8 mouse cellular contexts compared by ENCODE assay signal in the genomic region with DNA sequence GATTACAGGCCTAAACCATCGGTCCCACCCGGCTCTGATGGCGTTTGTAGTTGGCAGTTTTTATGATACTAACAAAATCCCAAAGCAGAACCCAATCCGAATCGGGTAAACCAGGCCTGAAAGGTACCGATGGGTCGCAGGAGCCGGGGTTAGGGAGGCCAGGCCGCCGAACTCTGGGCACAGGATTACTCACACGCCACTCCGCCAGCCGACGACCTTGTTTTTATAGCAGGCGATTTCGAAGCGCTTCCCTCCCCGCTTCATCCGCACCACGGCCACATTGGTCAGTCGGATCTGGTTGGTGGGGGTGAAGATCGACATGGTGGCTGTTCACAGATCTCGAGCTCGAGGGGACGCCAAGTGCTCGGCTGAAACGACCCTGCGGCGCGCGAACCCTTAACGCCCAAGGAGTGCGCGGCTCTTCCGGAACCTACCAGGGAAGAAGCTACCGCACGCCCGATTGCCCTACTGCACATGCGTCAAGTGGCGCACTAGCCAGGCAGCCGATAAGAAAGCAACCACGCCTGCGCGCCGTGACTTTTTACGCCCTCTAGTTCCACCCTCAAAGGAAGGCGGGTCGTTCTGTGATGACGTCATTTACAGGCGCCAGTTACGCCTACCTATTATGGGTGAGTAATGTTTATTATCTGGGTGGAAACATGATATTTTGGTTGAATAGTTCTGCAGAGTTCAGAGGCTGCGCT. TPM values are rescaled to one million over a fixed set of nuclear protein-coding genes. Genes with fewer than 3 reads are reported as not detected.
DNase-seq lines count a peak whose midpoint lies in the region; ATAC-seq and TF ChIP-seq lines count a peak whose summit lies in the region.

A gene (minus strand): TSS at position 514 of the 704 bp plus-strand sequence.
A gene (plus strand): TSS at position 603 of the 704 bp plus-strand sequence.

- peak; percentile 44; the same call in 1 of the 2 replicates for TF ChIP-seq EP300 in lung, postnatal 0 days (IDR thresholded peaks at IDR 0.05)

- H3K36me3 ChIP-seq in hindbrain, embryonic 10.5 days, result peaks cover 39% of the 10 kb centered on the region
- peaks cover 12% of the 10 kb centered on the region; the same call in 1 of the 2 replicates for H3K36me3 ChIP-seq in lung, postnatal 0 days (ENCODE audit: insufficient read depth, low read length)

- H3K9ac ChIP-seq in lung, postnatal 0 days (replicated peaks; ENCODE audit: low read depth), result peak within 1 kb of the TSS; percentile 93

- peak; percentile 99 for DNase-seq in MN1 (ENCODE audit: low spot score)
- peak; percentile 99 for DNase-seq in cerebellum, adult 9-10 months
- peak; percentile 97 for DNase-seq in hindbrain, embryonic 10.5 days (ENCODE audit: low spot score)
- peak; percentile 99 for DNase-seq in layer of hippocampus, adult 9-11 months
- DNase-seq in lung, postnatal 0 days (ENCODE audit: low spot score), result peak; percentile 99
- DNase-seq in ovary, postnatal 14 days (ENCODE audit: low spot score), result peak; percentile 94
- DNase-seq in thymus, postnatal 14 days, result peak; percentile 98

- H3K4me1 ChIP-seq in hindbrain, embryonic 10.5 days (replicated peaks), result peaks cover 23% of the 10 kb centered on the region
- H3K4me1 ChIP-seq in lung, postnatal 0 days (ENCODE audit: insufficient read depth, low read depth, low read length), result peaks cover 4% of the 10 kb centered on the region; the same call in 1 of the 2 replicates

- peak; percentile 14; the same call in 1 of the 2 replicates for TF ChIP-seq CTCF in lung, postnatal 0 days (IDR thresholded peaks at IDR 0.05)

- H3K4me3 ChIP-seq in hindbrain, embryonic 10.5 days, result peak within 1 kb of the TSS; percentile 71
- H3K4me3 ChIP-seq in lung, postnatal 0 days (ENCODE audit: low read depth, low read length), result peak within 1 kb of the TSS; percentile 79

- ATAC-seq in frontal cortex, adult (ENCODE audit: low TSS enrichment), result peak; percentile 85
- ATAC-seq in lung, postnatal 0 days, result peak; percentile 91

- H3K9me3 ChIP-seq in hindbrain, embryonic 10.5 days, result no peaks in the 10 kb centered on the region
- no peaks in the 10 kb centered on the region for H3K9me3 ChIP-seq in lung, postnatal 0 days (ENCODE audit: low read length)

- peak within 1 kb of the TSS; percentile 65 for H3K4me2 ChIP-seq in lung, postnatal 0 days (replicated peaks; ENCODE audit: low read depth, low read length)

- WGBS in hindbrain, embryonic 10.5 days, result under 1% methylated on average over 52 of the region's 52 CpGs
- WGBS in lung, postnatal 0 days, result 1% methylated on average over 52 of the region's 52 CpGs

- H3K27me3 ChIP-seq in hindbrain, embryonic 10.5 days (ENCODE audit: insufficient read depth, poor library complexity, severe bottlenecking), result no peaks in the 10 kb centered on the region
- no peaks in the 10 kb centered on the region for H3K27me3 ChIP-seq in lung, postnatal 0 days (replicated peaks; ENCODE audit: insufficient read depth, low read length)

- peak within 1 kb of the TSS; percentile 91 for H3K27ac ChIP-seq in hindbrain, embryonic 10.5 days
- peak within 1 kb of the TSS; percentile 93 for H3K27ac ChIP-seq in lung, postnatal 0 days (ENCODE audit: low read length)

RNA-seq across cellular contexts. Expression of the first gene that starts in this region (rescaled TPM):
- polyA plus RNA-seq in hindbrain, embryonic 10.5 days (2016; fragmentation: Nextera tagmentation; extraction: Ambion mirVana), result 64.4 and 77.3 TPM in 2 replicates
- polyA plus RNA-seq in lung, postnatal 0 days (2015; fragmentation: Nextera tagmentation; extraction: Ambion mirVana), result 94.8 and 97.5 TPM in 2 replicates

RNA-seq across cellular contexts. Expression of the second gene that starts in this region (rescaled TPM):
- polyA plus RNA-seq in hindbrain, embryonic 10.5 days (2016; fragmentation: Nextera tagmentation; extraction: Ambion mirVana), result 32.9 and 33.7 TPM in 2 replicates
- 16.1 and 16.5 TPM in 2 replicates for polyA plus RNA-seq in lung, postnatal 0 days (2015; fragmentation: Nextera tagmentation; extraction: Ambion mirVana)

Comparison
In these comparisons a context has a peak if more than half of its experiments do, and no peak if none do; other contexts are left out.
1. Peak in every context shown above with its lines: DNase-seq, ATAC-seq, H3K4me3 ChIP-seq and H3K27ac ChIP-seq.